Mouse (Mus musculus): ENCODE data around the gene Gm4303. TPM values are rescaled to one million over a fixed set of nuclear protein-coding genes. Genes with fewer than 3 reads are reported as not detected.
"Not testable (repeated sequence)": the region's sequence is repeated elsewhere in the genome, so short reads cannot be mapped to it uniquely, and the experiment has no call there.

The Gm4303 gene
- not detected in 2 replicates for polyA plus RNA-seq (2014; fragmentation: Nextera tagmentation; extraction: Ambion mirVana)

DNA sequence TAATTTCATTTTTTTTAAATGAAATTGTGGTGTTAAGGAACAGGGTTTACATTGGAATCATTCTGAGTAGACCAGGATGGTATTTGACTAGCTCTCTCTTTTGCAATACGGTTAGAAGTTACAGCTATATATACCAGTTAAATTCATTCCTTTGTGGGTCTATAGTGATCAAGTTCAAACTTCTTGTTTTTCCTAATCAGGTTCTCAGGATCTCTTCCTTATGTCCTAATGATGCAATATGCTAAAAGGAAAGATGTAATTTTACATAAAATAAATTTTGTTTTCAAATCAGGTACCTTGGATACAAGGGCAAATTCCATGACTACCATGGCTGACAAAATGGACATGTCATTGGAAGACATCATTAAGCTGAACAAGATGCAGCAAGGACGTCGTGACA lies at the start of gene Gm4303:
TSS of gene Gm4303 (plus strand) at position 301 of the 400 bp plus-strand sequence.
- H3K27me3 ChIP-seq (replicated peaks; ENCODE audit: control insufficient read depth, insufficient read depth, low read length); H3K4me3 ChIP-seq (ENCODE audit: low read depth, low read length); H3K9ac ChIP-seq (ENCODE audit: low read length); H3K27ac ChIP-seq (ENCODE audit: low read depth); H3K9me3 ChIP-seq (ENCODE audit: control insufficient read depth, low read length); H3K4me2 ChIP-seq (ENCODE audit: low read length); H3K36me3 ChIP-seq (ENCODE audit: control insufficient read depth, insufficient read depth, low read length); DNase-seq (ENCODE audit: low spot score); ATAC-seq (replicated peaks; ENCODE audit: low FRiP score, low TSS enrichment, low read depth); H3K4me1 ChIP-seq (replicated peaks; ENCODE audit: control insufficient read depth, insufficient read depth, low read length): not testable (repeated sequence)
- WGBS, result no CpG with 5 or more reads among the region's 3 CpGs

- WGBS, result 71% methylated on average over 2 of the region's 2 CpGs
- no peak for ATAC-seq (replicated peaks; ENCODE audit: low FRiP score, low TSS enrichment, low read depth)
- H3K27ac ChIP-seq (ENCODE audit: low read depth), result no peak overlapping the region
- H3K9ac ChIP-seq (ENCODE audit: low read length), result no peak overlapping the region
- no peaks in the 10 kb centered on the region for H3K9me3 ChIP-seq (ENCODE audit: control insufficient read depth, low read length)
- H3K4me1 ChIP-seq (replicated peaks; ENCODE audit: control insufficient read depth, insufficient read depth, low read length), result no peaks in the 10 kb centered on the region
- H3K4me3 ChIP-seq (ENCODE audit: low read depth, low read length), result no peak overlapping the region
- H3K36me3 ChIP-seq (ENCODE audit: control insufficient read depth, insufficient read depth, low read length), result no peaks in the 10 kb centered on the region
- no peaks in the 10 kb centered on the region for H3K27me3 ChIP-seq (replicated peaks; ENCODE audit: control insufficient read depth, insufficient read depth, low read length)
- no peak for DNase-seq (ENCODE audit: low spot score)
- no peak overlapping the region for H3K4me2 ChIP-seq (ENCODE audit: low read length)
These were observed 49.7 kb upstream of the Gm4303 start for GRCm38 (mm10) chr10:100296105-100296504.

- DNase-seq (ENCODE audit: low spot score); H3K27me3 ChIP-seq (replicated peaks; ENCODE audit: control insufficient read depth, insufficient read depth, low read length); H3K36me3 ChIP-seq (ENCODE audit: control insufficient read depth, insufficient read depth, low read length); H3K4me2 ChIP-seq (ENCODE audit: low read length); H3K4me3 ChIP-seq (ENCODE audit: low read depth, low read length); H3K27ac ChIP-seq (ENCODE audit: low read depth); H3K9ac ChIP-seq (ENCODE audit: low read length); H3K9me3 ChIP-seq (ENCODE audit: control insufficient read depth, low read length); ATAC-seq (replicated peaks; ENCODE audit: low FRiP score, low TSS enrichment, low read depth); H3K4me1 ChIP-seq (replicated peaks; ENCODE audit: control insufficient read depth, insufficient read depth, low read length): not testable (repeated sequence)
These were observed 45.7 kb upstream of the Gm4303 start for GRCm38 (mm10) chr10:100300106-100300505.

- H3K27ac ChIP-seq (ENCODE audit: low read depth); H3K4me2 ChIP-seq (ENCODE audit: low read length); H3K9ac ChIP-seq (ENCODE audit: low read length); ATAC-seq (replicated peaks; ENCODE audit: low FRiP score, low TSS enrichment, low read depth); H3K4me1 ChIP-seq (replicated peaks; ENCODE audit: control insufficient read depth, insufficient read depth, low read length); H3K9me3 ChIP-seq (ENCODE audit: control insufficient read depth, low read length); H3K36me3 ChIP-seq (ENCODE audit: control insufficient read depth, insufficient read depth, low read length); H3K27me3 ChIP-seq (replicated peaks; ENCODE audit: control insufficient read depth, insufficient read depth, low read length); H3K4me3 ChIP-seq (ENCODE audit: low read depth, low read length); DNase-seq (ENCODE audit: low spot score): not testable (repeated sequence)
- WGBS, result no CpG with 5 or more reads among the region's 2 CpGs
These were observed 10.4 kb upstream of the Gm4303 start, which contains the start of gene Gm4301 for GRCm38 (mm10) chr10:100335376-100335775. Gene Gm4301, plus strand, starts transcription at chr10:100335676.

- not testable (repeated sequence) for H3K9ac ChIP-seq (ENCODE audit: low read length); H3K4me3 ChIP-seq (ENCODE audit: low read depth, low read length); H3K36me3 ChIP-seq (ENCODE audit: control insufficient read depth, insufficient read depth, low read length); H3K4me1 ChIP-seq (replicated peaks; ENCODE audit: control insufficient read depth, insufficient read depth, low read length); ATAC-seq (replicated peaks; ENCODE audit: low FRiP score, low TSS enrichment, low read depth); H3K27ac ChIP-seq (ENCODE audit: low read depth); H3K9me3 ChIP-seq (ENCODE audit: control insufficient read depth, low read length); H3K27me3 ChIP-seq (replicated peaks; ENCODE audit: control insufficient read depth, insufficient read depth, low read length); DNase-seq (ENCODE audit: low spot score); H3K4me2 ChIP-seq (ENCODE audit: low read length)
- WGBS, result no CpG with 5 or more reads among the region's 3 CpGs
These were observed 5.2 kb upstream of the Gm4303 start, which contains the start of gene Gm4302 for GRCm38 (mm10) chr10:100340536-100340935. Gene Gm4302, plus strand, starts transcription at chr10:100340836.

GRCm38 (mm10) chr10:100350793-100351192 lies 5.0 kb downstream of the Gm4303 start, which contains the start of gene Gm4305:
Gene Gm4305, plus strand, starts transcription at chr10:100351093.
- H3K4me3 ChIP-seq (ENCODE audit: low read depth, low read length); DNase-seq (ENCODE audit: low spot score); H3K27ac ChIP-seq (ENCODE audit: low read depth); H3K9ac ChIP-seq (ENCODE audit: low read length); H3K9me3 ChIP-seq (ENCODE audit: control insufficient read depth, low read length); H3K27me3 ChIP-seq (replicated peaks; ENCODE audit: control insufficient read depth, insufficient read depth, low read length); H3K36me3 ChIP-seq (ENCODE audit: control insufficient read depth, insufficient read depth, low read length); H3K4me1 ChIP-seq (replicated peaks; ENCODE audit: control insufficient read depth, insufficient read depth, low read length); H3K4me2 ChIP-seq (ENCODE audit: low read length); ATAC-seq (replicated peaks; ENCODE audit: low FRiP score, low TSS enrichment, low read depth): not testable (repeated sequence)
- no CpG with 5 or more reads among the region's 3 CpGs for WGBS

DNA sequence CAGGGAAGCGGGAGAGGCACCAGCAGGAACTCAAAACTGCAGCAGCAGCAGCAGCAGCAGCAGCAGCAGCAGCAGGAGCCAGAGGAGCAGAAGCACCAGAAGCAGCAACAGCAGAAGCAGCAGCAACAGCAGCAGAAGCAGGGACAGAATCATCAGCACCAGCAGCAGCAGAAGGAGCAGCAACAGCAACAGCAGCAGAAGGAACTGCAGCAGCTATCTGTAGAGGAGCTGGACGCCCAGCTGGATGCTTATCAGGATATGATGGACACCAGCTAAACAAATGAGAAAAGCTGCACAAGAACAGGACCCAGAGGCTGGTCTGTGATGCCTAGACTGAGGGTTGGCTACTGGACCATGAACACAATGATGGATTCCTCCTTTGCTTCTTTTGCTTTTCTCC lies 11.1 kb downstream of the Gm4303 start:
- H3K27me3 ChIP-seq (replicated peaks; ENCODE audit: control insufficient read depth, insufficient read depth, low read length); H3K4me1 ChIP-seq (replicated peaks; ENCODE audit: control insufficient read depth, insufficient read depth, low read length); H3K9ac ChIP-seq (ENCODE audit: low read length); DNase-seq (ENCODE audit: low spot score); H3K4me2 ChIP-seq (ENCODE audit: low read length); H3K4me3 ChIP-seq (ENCODE audit: low read depth, low read length); H3K27ac ChIP-seq (ENCODE audit: low read depth); ATAC-seq (replicated peaks; ENCODE audit: low FRiP score, low TSS enrichment, low read depth); H3K9me3 ChIP-seq (ENCODE audit: control insufficient read depth, low read length); H3K36me3 ChIP-seq (ENCODE audit: control insufficient read depth, insufficient read depth, low read length): not testable (repeated sequence)
- 73% methylated on average over 2 of the region's 2 CpGs for WGBS

GRCm38 (mm10) chr10:100361038-100361437 lies 15.3 kb downstream of the Gm4303 start, which contains the start of gene Gm4307:
Gene Gm4307, plus strand, starts transcription at chr10:100361338.
- not testable (repeated sequence) for ATAC-seq (replicated peaks; ENCODE audit: low FRiP score, low TSS enrichment, low read depth); DNase-seq (ENCODE audit: low spot score); H3K27ac ChIP-seq (ENCODE audit: low read depth); H3K27me3 ChIP-seq (replicated peaks; ENCODE audit: control insufficient read depth, insufficient read depth, low read length); H3K36me3 ChIP-seq (ENCODE audit: control insufficient read depth, insufficient read depth, low read length); H3K4me1 ChIP-seq (replicated peaks; ENCODE audit: control insufficient read depth, insufficient read depth, low read length); H3K4me3 ChIP-seq (ENCODE audit: low read depth, low read length); H3K9me3 ChIP-seq (ENCODE audit: control insufficient read depth, low read length); H3K4me2 ChIP-seq (ENCODE audit: low read length); H3K9ac ChIP-seq (ENCODE audit: low read length)
- no CpG with 5 or more reads among the region's 3 CpGs for WGBS

DNA sequence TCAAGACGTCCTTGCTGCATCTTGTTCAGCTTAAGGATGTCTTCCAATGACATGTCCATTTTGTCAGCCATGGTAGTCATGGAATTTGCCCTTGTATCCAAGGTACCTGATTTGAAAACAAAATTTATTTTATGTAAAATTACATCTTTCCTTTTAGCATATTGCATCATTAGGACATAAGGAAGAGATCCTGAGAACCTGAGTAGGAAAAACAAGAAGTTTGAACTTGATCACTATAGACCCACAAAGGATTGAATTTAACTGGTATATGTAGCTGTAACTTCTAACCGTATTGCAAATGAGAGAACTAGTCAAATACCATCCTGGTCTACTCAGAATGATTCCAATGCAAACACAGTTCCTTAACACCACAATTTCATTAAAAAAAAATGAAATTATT lies 36.7 kb downstream of the Gm4303 start, which contains the start of gene Gm4312:
TSS of gene Gm4312 (minus strand) at position 101 of the 400 bp plus-strand sequence.
- not testable (repeated sequence) for H3K36me3 ChIP-seq (ENCODE audit: control insufficient read depth, insufficient read depth, low read length); DNase-seq (ENCODE audit: low spot score); H3K27me3 ChIP-seq (replicated peaks; ENCODE audit: control insufficient read depth, insufficient read depth, low read length); H3K4me1 ChIP-seq (replicated peaks; ENCODE audit: control insufficient read depth, insufficient read depth, low read length); H3K27ac ChIP-seq (ENCODE audit: low read depth); H3K9me3 ChIP-seq (ENCODE audit: control insufficient read depth, low read length); H3K4me3 ChIP-seq (ENCODE audit: low read depth, low read length); ATAC-seq (replicated peaks; ENCODE audit: low FRiP score, low TSS enrichment, low read depth); H3K9ac ChIP-seq (ENCODE audit: low read length); H3K4me2 ChIP-seq (ENCODE audit: low read length)
- no CpG with 5 or more reads among the region's 2 CpGs for WGBS

Measured in intestine, embryonic 14.5 days (tissue).